Mouse (Mus musculus): Measurements from ENCODE around the gene Fcgrt.

- TF ChIP-seq CTCF (IDR thresholded peaks at IDR 0.05; ENCODE audit: borderline replicate concordance, control insufficient read depth, extremely low read depth, insufficient read depth, low read length, poor library complexity) (no peak), POLR2A (IDR thresholded peaks at IDR 0.05; ENCODE audit: control insufficient read depth, extremely low read depth, insufficient read depth, low read length, poor library complexity) (no peak)
These were observed 2.8 kb upstream of the Fcgrt start for GRCm38 (mm10) chr7:45106441-45106840.

Data from thymus, adult 2 months (tissue).